ENCODE assay signal across 15 mouse cellular contexts in genomic region chr9:48403590-48404209, GRCm38 (mm10). TPM values are rescaled to one million over a fixed set of nuclear protein-coding genes. Genes with fewer than 3 reads are reported as not detected.
"Had no signal": no experiment of that assay in that cellular context is flagged by ENCODE, and none has a peak within 500 bp of the region (broad histone marks: within the 10 kb centered on the region; RNA-seq: fewer than 3 reads in every experiment).

No protein-coding gene starts in this region.

- ATAC-seq: liver, embryonic 12.5 days had no signal

- H3K27ac ChIP-seq: kidney, embryonic 15.5 days; left cerebral cortex, adult 2 months; limb, embryonic 15.5 days; liver, embryonic 12.5 days; midbrain, embryonic 12.5 days; neural tube, embryonic 15.5 days had no signal

- H3K4me2 ChIP-seq: kidney, embryonic 15.5 days; limb, embryonic 15.5 days; liver, embryonic 12.5 days; lung, embryonic 14.5 days; midbrain, embryonic 12.5 days; neural tube, embryonic 15.5 days had no signal

- H3K4me3 ChIP-seq: kidney, embryonic 15.5 days; left cerebral cortex, adult 2 months; limb, embryonic 15.5 days; liver, embryonic 12.5 days; midbrain, embryonic 12.5 days; myocyte; neural tube, embryonic 15.5 days had no signal

- H3K4me1 ChIP-seq: kidney, embryonic 15.5 days; limb, embryonic 15.5 days; liver, embryonic 12.5 days; midbrain, embryonic 12.5 days; neural tube, embryonic 15.5 days had no signal

- H3K9ac ChIP-seq: kidney, embryonic 15.5 days; limb, embryonic 15.5 days; liver, embryonic 12.5 days; lung, embryonic 14.5 days; midbrain, embryonic 12.5 days; neural tube, embryonic 15.5 days had no signal

- DNase-seq: kidney, postnatal 14 days; lung, embryonic 14.5 days; lung, postnatal 10 days; lung, postnatal 4 days; right cerebral cortex, postnatal 4 days; spleen, adult 18-20 months; thymus, adult 18-20 months; thymus, postnatal 25 days had no signal

- H3K36me3 ChIP-seq: kidney, embryonic 15.5 days; limb, embryonic 15.5 days; midbrain, embryonic 12.5 days; neural tube, embryonic 15.5 days had no signal

- H3K27me3 ChIP-seq: kidney, embryonic 15.5 days; limb, embryonic 15.5 days; liver, embryonic 12.5 days; midbrain, embryonic 12.5 days; neural tube, embryonic 15.5 days had no signal

- H3K9me3 ChIP-seq: kidney, embryonic 15.5 days; limb, embryonic 15.5 days; liver, embryonic 12.5 days; midbrain, embryonic 12.5 days; neural tube, embryonic 15.5 days had no signal

RNA-seq across cellular contexts. Expression of gene Nxpe2, which starts 50.4 kb away (rescaled TPM):
- polyA plus RNA-seq: myocyte had no signal
